Mouse (Mus musculus): ENCODE measurements around the gene 5830411N06Rik. TPM values are rescaled to one million over a fixed set of nuclear protein-coding genes. Genes with fewer than 3 reads are reported as not detected.

The 5830411N06Rik gene
- total and polyA plus RNA-seq, 3 experiments, result 0.12 TPM; not detected in 2

GRCm38 (mm10) chr7:140213841-140214240 is 33.2 kb upstream of the 5830411N06Rik start:
- Histone ChIP-seq H3K27me3 (ENCODE audit: control insufficient read depth, insufficient read depth, low read length) (no peaks in the 10 kb centered on the region), H3K4me3 (no peak overlapping the region), H3K27ac (no peak overlapping the region), H3K79me2 (replicated peaks; ENCODE audit: control insufficient read depth, insufficient read depth, low read length) (no peaks in the 10 kb centered on the region), H3K9ac (ENCODE audit: low read depth, low read length) (no peak overlapping the region), H3K36me3 (ENCODE audit: control insufficient read depth, insufficient read depth, low read length) (no peaks in the 10 kb centered on the region), H3K4me1 (ENCODE audit: control insufficient read depth, insufficient read depth, low read length) (no peaks in the 10 kb centered on the region)
- DNase-seq, result no peak
- intact Hi-C loops (cut with DNase I), result no loop called here
- WGBS, result 69% methylated on average over 5 of the region's 5 CpGs
- TF ChIP-seq CTCF (IDR thresholded peaks at IDR 0.05) (no peak), EP300 (IDR thresholded peaks at IDR 0.05; ENCODE audit: insufficient read depth, low read depth, low read length) (no peak)

DNA sequence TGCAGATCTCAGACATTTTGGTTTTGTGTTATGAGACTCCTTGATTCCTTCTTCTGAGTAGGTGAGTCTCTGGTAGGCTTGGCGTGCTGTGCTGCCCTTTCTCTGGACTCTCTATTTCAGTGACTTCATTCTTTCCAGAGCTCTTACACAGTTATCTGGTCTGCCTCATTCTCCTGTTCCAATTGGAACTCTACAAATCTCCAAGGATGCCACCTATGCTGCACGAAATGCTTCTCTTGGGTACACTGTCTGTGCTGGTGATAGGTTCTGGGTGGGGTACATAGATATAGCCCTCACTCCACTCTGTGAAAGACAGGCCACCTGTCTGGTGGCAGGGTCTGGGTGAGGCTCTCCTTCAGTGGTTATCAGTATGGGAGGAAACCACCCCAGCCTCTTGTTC is 29.1 kb upstream of the 5830411N06Rik start, which contains the start of gene Cd163l1:
Gene Cd163l1 (plus strand): TSS at position 301 of the 400 bp plus-strand sequence.
- Histone ChIP-seq H3K9ac (ENCODE audit: low read depth, low read length) (no peak within 1 kb of the TSS), H3K27ac (no peak within 1 kb of the TSS), H3K4me1 (ENCODE audit: control insufficient read depth, insufficient read depth, low read length) (no peaks in the 10 kb centered on the region), H3K79me2 (replicated peaks; ENCODE audit: control insufficient read depth, insufficient read depth, low read length) (no peaks in the 10 kb centered on the region), H3K4me3 (no peak within 1 kb of the TSS), H3K36me3 (ENCODE audit: control insufficient read depth, insufficient read depth, low read length) (no peaks in the 10 kb centered on the region), H3K27me3 (ENCODE audit: control insufficient read depth, insufficient read depth, low read length) (no peaks in the 10 kb centered on the region)
- DNase-seq, result no peak
- intact Hi-C loops (cut with DNase I), result no loop called here
- 69% methylated on average over 2 of the region's 2 CpGs for WGBS
- no peak for TF ChIP-seq EP300 (IDR thresholded peaks at IDR 0.05; ENCODE audit: insufficient read depth, low read depth, low read length)
- TF ChIP-seq CTCF (IDR thresholded peaks at IDR 0.05), result no peak

DNA sequence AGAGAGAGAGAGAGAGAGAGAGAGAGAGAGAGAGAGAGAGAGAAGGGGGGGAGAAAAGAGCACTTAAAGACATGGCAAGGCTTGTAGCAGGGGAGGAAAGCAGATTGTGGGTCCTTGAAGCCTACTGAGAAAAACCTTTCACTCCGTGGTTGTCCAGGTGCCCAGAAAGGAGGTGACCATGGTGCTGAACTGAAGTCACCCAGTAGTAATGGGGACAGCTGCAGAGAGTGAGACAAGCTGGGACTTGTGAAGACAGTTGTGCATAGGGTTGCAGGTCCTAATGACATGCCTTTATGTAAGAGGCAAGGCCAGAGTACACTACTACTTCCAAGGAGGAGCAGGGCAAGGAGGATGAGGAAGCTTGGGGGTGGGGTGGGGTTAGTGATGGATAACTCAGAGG is 27.8 kb upstream of the 5830411N06Rik start:
- no peak for DNase-seq
- H3K79me2 ChIP-seq (replicated peaks; ENCODE audit: control insufficient read depth, insufficient read depth, low read length), result no peaks in the 10 kb centered on the region
- TF ChIP-seq CTCF (IDR thresholded peaks at IDR 0.05), result no peak
- TF ChIP-seq POLR2A (IDR thresholded peaks at IDR 0.05; ENCODE audit: insufficient read depth, low read depth, low read length), result no peak
- TF ChIP-seq EP300 (IDR thresholded peaks at IDR 0.05; ENCODE audit: insufficient read depth, low read depth, low read length), result no peak
- 14% methylated on average over 1 of the region's 1 CpGs for WGBS
- H3K9ac ChIP-seq (ENCODE audit: low read depth, low read length), result no peak overlapping the region
- H3K4me1 ChIP-seq (ENCODE audit: control insufficient read depth, insufficient read depth, low read length), result no peaks in the 10 kb centered on the region
- intact Hi-C loops (cut with DNase I), result no loop called here
- no peaks in the 10 kb centered on the region for H3K36me3 ChIP-seq (ENCODE audit: control insufficient read depth, insufficient read depth, low read length)
- no peaks in the 10 kb centered on the region for H3K27me3 ChIP-seq (ENCODE audit: control insufficient read depth, insufficient read depth, low read length)
- no peak overlapping the region for H3K27ac ChIP-seq
- H3K4me3 ChIP-seq, result no peak overlapping the region

- intact Hi-C loops (cut with DNase I), result no loop called here
- Histone ChIP-seq H3K27me3 (ENCODE audit: control insufficient read depth, insufficient read depth, low read length) (no peaks in the 10 kb centered on the region), H3K4me3 (no peak overlapping the region), H3K27ac (no peak overlapping the region), H3K79me2 (replicated peaks; ENCODE audit: control insufficient read depth, insufficient read depth, low read length) (no peaks in the 10 kb centered on the region), H3K4me1 (ENCODE audit: control insufficient read depth, insufficient read depth, low read length) (no peaks in the 10 kb centered on the region), H3K9ac (ENCODE audit: low read depth, low read length) (no peak overlapping the region), H3K36me3 (ENCODE audit: control insufficient read depth, insufficient read depth, low read length) (no peaks in the 10 kb centered on the region)
- 75% methylated on average over 4 of the region's 4 CpGs for WGBS
- DNase-seq, result no peak
- no peak for TF ChIP-seq POLR2A (IDR thresholded peaks at IDR 0.05; ENCODE audit: insufficient read depth, low read depth, low read length)
- no peak for TF ChIP-seq CTCF (IDR thresholded peaks at IDR 0.05)
- TF ChIP-seq EP300 (IDR thresholded peaks at IDR 0.05; ENCODE audit: insufficient read depth, low read depth, low read length), result no peak
Observed at GRCm38 (mm10) chr7:140220375-140220774, 26.7 kb upstream of the 5830411N06Rik start.

GRCm38 (mm10) chr7:140224209-140224608 is 22.9 kb upstream of the 5830411N06Rik start:
- no peak for DNase-seq
- Histone ChIP-seq H3K79me2 (replicated peaks; ENCODE audit: control insufficient read depth, insufficient read depth, low read length) (no peaks in the 10 kb centered on the region), H3K27me3 (ENCODE audit: control insufficient read depth, insufficient read depth, low read length) (no peaks in the 10 kb centered on the region), H3K9ac (ENCODE audit: low read depth, low read length) (no peak overlapping the region), H3K27ac (no peak overlapping the region), H3K36me3 (ENCODE audit: control insufficient read depth, insufficient read depth, low read length) (no peaks in the 10 kb centered on the region), H3K4me3 (no peak overlapping the region), H3K4me1 (ENCODE audit: control insufficient read depth, insufficient read depth, low read length) (no peaks in the 10 kb centered on the region)
- intact Hi-C loops (cut with DNase I), result no loop called here
- WGBS, result 75% methylated on average over 13 of the region's 13 CpGs
- TF ChIP-seq POLR2A (IDR thresholded peaks at IDR 0.05; ENCODE audit: insufficient read depth, low read depth, low read length) (no peak), EP300 (IDR thresholded peaks at IDR 0.05; ENCODE audit: insufficient read depth, low read depth, low read length) (no peak), CTCF (IDR thresholded peaks at IDR 0.05) (no peak)

DNA sequence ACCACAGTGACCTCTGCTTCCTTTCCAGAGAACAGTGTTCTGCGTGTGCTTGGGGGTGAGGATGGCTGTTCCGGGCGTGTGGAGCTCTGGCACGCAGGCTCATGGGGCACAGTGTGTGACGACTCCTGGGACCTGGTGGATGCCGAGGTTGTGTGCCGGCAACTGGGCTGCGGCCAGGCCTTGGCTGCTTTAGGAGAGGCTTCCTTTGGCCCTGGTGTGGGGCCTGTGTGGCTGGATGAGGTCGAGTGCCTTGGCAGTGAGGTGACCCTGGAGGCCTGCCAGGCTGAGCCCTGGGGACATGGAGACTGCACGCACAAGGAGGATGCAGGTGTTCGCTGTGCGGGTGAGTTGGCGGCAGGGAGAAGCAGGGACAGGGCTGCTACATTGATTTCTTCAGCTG is 18.6 kb upstream of the 5830411N06Rik start:
- no peaks in the 10 kb centered on the region for H3K27me3 ChIP-seq (ENCODE audit: control insufficient read depth, insufficient read depth, low read length)
- no peaks in the 10 kb centered on the region for H3K79me2 ChIP-seq (replicated peaks; ENCODE audit: control insufficient read depth, insufficient read depth, low read length)
- DNase-seq, result peak in 1 of 2 experiments; percentile 8
- no peaks in the 10 kb centered on the region for H3K4me1 ChIP-seq (ENCODE audit: control insufficient read depth, insufficient read depth, low read length)
- intact Hi-C loops (cut with DNase I), result no loop called here
- no peak overlapping the region for H3K4me3 ChIP-seq
- TF ChIP-seq CTCF (IDR thresholded peaks at IDR 0.05) (no peak), EP300 (IDR thresholded peaks at IDR 0.05; ENCODE audit: insufficient read depth, low read depth, low read length) (no peak), POLR2A (IDR thresholded peaks at IDR 0.05; ENCODE audit: insufficient read depth, low read depth, low read length) (no peak)
- H3K36me3 ChIP-seq (ENCODE audit: control insufficient read depth, insufficient read depth, low read length), result no peaks in the 10 kb centered on the region
- H3K27ac ChIP-seq, result no peak overlapping the region
- no peak overlapping the region for H3K9ac ChIP-seq (ENCODE audit: low read depth, low read length)
- 78% methylated on average over 13 of the region's 13 CpGs for WGBS

Measured in heart, adult 2 months (tissue).